Mouse (Mus musculus) 3134 (cell line): ENCODE results near the gene Nr2c2ap.

Experiments used
- DNase-seq: peaks from one replicate; pipeline ENCODE4 v3.0.0-alpha.2; 2011; ENCODE audit warnings: low spot score; ENCODE audit not compliant: insufficient read length; ENCODE audit errors: extremely low read depth

The Nr2c2ap gene

DNA sequence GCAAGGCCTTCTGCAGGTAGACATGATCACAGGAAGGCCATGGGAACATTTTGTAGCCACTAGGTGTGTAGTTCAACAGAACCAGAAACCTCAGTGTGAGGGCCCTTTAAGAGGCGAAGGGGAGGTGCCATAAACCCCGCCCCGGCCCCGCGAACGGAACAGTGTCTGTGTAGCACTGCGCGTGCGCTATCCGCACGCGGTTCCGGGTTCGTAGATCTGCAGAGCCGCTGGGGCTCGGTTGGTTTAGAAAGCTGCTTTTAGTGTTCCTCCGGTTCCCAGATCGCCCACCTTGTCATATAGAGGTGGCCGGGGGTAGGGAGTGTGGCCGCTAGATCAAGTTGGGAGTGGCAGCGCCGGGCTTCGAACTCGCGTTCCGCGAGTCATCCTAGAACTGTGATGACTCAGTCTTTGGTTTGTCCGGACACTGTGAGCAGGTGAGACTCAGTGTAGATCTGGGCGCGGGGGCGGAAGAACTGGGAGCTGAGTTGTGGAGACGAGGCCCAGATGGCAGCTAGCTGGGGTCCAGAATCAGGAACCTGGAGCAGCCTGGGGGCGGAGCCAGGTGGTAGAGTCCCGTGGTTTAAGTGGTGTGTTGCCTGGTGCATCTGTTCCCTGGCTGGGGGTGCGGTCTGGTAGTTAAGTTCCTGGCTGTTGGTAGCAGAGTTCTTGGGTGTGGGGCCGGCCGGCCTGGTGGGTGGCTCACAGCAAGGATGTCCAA is at the start of gene Nr2c2ap:
Gene Nr2c2ap, plus strand, starts transcription at position 168 of the 718 bp plus-strand sequence.
- peak; percentile 89 for DNase-seq

DNA sequence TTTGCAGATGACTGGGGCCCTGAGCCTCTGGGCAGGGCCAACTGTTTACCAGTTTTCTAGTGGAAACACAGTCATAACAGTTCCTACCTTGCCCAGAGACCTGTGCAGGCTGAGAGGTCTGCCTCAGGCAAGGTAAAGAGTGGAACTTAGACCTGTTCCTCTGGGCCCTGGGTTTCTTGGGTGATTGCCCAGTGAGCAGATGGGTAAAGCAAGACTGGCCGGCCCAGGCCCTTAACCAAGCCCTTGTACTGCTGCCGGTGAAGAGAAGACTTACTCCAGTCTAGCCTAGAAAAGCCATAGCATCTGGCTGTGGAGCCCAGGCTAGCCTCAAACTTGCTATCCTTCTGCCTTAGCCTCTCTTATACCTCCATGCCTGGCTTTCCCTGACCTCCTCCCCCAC is 49.2 kb upstream of the Nr2c2ap start:
- DNase-seq = no peak

DNA sequence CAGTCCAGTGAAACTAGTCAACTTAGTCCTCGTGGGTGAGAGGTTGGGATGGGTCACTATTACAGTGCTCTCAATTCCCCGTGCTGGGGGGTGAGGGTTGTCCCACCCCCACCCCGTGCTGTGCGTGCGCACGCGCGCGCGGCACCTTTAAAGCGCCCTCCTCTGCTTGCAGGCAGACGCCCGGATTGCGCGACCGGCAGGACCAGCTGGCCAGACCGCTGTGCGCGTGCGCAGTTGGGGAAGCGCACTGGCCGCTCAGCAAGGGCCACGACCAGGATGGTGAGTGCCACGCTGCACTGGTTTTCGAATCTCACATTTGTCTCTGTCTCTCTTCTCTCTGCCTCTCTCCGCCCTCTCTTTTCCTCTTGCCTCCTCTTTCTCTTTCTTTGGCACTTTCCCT is 47.8 kb upstream of the Nr2c2ap start, which contains the start of gene Hapln4:
Gene Hapln4, plus strand, starts transcription at position 173 of the 400 bp plus-strand sequence.
- DNase-seq = no peak

DNA sequence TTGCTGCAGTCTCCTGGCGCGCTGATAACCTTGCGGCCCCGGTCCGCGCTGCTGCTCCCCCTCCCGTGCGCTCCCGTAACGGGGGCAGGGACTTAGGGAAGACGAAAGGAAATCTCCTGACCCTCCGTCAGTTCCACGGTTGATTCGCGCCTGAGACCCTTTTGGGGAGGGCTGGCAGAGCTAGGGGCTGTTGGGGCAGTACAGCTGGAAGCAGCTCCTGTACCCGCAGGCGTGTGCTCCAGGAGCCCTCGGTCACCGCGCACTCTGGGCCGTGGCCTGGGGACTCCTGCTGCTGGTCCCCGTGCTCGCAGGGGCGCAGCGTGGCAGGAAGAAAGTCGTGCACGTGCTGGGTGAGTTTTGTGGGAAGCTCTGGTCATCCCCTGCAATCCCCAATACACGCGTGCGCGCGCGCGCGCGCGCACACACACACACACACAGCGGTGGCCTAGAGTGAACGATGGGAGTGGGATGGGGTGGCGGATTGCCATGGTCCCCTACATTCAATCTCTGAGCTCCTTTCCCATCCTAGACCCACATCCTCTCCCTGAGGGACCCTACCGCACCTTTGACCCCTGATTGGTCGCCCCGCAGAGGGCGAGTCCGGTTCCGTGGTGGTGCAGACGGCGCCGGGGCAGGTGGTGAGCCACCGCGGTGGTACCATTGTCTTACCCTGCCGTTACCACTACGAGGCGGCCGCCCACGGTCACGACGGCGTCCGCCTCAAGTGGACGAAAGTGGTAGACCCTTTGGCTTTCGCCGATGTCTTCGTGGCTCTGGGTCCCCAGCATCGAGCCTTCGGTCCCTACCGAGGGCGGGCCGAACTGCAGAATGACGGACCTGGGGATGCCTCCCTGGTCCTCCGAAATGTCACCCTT is 46.7 kb upstream of the Nr2c2ap start:
- no peak for DNase-seq

DNA sequence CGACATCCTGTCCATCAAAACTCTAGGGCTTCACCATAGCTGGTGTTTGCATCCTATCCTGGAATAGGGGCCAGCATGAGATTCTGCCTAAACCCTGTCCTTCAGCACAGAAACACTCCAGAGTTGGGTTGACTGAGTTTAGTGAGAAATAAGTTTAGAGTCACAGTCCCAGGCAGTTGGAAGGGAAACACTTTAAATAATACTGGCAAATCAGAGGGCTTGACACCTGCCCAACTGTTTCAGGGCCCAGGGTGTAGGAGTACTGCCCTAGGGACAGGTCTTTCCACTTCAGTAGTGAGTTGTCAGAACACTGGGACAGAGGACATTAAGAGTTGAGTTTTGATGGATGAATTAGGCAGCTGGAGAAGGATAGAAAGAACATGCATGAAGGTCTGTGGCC is 45.0 kb upstream of the Nr2c2ap start:
- DNase-seq = no peak

DNA sequence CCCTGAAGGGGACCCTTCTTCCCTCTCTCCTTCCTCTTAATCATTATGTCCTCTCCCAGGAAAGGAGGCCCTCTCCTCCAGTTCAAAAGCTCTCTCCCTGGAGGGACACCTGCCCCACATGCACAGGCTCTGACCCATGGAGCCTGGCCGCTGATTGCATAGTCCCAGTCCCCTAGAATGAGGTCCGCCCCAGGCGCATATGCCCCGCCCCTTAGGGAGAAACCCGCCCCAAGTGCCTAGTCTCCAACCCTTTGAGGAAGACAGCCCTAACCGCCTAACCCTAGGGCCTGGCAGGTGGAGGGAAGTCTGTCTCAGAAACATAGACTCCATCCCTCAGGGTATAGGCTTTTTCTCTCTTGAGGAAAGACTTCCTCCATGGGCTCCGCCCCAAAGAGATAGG is 43.9 kb upstream of the Nr2c2ap start:
- DNase-seq = no peak

DNA sequence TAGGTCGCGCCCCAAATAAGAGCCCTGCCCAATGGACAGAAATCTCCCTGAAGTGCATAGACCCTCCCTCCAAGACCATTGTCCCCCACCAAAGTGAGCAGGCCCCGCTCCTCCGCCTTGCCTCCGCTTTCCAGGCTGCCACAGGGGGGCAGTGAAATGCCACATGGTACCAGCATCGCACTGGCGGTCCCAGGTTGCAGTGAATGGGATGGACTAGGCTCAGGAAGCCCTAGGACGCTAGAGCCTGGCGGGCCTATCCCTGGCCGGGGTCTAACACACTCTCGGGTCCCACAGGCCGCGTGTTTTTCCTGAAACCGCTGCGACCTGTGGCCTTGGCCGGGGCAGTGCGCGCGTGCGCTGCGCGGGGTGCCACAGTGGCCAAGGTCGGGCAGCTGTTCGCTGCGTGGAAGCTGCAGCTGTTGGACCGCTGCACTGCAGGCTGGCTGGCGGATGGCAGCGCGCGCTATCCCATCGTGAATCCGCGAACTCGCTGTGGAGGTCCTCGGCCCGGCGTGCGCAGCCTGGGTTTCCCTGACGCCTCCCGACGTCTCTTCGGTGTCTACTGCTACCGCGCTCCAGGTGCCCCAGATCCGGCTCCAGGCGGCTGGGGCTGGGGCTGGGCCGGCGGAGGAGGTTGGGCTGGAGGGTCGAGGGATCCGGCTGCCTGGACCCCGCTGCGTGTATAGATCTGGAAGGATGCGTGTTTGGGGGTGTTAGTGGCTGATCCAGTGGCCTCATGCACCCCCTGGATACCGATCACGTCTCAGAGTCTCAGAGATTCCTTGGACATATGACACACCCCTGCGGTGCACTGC is 43.1 kb upstream of the Nr2c2ap start:
- DNase-seq = no peak

DNA sequence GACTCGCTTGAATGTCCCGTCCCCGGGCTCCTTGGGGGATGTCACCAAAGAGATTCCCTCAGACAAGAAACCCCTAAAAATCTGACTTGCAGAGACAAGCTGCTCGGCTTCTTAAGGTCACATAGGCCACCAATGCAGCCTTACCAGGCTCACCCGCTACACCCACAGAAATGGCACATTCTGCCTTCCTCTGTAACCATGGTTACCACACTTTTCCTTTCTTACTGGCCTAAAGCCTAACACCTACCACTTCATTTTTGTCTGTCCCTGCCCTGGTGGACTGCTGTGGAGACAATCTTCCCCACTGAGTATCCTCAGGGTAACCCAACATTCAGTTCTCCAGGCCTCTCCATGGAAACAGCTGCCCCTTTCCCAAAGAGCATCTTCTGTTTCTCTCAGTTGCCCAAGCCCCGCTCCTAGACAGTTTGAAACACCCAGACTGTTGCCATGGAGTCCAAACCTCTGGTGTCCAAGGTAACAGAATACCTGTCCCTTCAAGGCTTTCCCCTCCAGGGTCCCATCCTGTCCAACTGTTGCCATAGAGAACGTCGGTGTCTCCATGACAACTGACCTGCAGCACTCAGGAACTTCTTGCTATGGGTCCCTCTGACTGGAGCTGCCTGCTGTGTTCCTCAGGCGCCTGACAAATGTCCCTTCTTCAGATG is 41.7 kb upstream of the Nr2c2ap start:
- DNase-seq = no peak

DNA sequence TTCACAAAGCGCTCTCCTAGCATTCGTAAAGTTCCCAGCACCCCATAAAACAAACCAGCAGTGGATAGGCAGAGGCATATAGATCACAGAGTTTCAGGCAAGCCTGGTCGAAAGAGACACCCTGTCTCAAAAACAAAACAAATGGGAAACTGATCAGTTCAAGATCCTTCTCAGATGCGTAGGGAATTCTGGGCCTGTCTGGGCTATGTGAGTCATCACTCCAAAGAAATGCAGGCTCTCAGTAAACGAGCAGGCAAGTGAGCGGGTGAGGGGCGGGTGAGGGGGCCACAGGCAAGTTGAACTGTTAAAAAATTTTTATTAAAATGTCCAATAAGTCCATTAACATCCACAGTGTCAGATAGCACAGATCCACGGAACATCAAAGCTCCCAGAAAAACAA is 38.3 kb upstream of the Nr2c2ap start:
- DNase-seq = no peak

DNA sequence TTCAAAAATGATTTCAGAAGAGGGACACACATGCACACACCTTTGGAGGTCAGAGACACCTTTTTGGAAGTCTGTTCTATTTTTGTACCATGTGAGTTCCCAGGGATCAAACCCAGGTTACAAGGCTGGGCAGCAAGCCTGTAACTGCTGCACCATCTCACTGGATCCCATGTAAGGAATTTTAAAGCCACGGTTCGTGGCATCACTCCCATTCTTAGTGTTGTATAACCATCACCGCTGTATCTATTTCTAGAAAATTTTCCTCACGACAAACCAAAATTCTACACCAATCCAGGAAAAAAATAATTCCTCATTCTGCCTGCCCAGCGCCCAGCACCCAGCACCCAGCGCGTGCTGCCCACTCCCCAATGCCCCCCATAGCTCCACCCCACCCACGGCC is 31.9 kb upstream of the Nr2c2ap start:
- no peak for DNase-seq

DNA sequence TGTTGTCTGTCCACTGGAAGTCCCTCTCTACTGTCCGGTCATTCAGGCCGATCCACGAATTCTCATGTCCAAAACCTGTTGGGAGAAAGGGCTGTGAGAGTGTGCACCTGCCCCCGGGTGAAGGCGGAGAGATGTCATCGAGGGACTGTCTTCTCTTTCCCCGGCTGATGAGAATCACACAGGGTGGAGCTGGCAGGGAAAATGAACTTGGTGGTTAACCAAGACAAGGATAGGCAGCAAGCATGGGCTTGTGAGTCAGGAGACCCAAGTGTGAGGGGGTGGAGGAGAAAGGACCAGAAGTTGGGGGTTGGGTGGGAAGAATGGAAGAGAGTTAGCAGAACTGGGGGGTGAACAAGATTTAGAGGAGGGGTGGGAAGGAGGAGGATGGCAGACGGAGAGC is 30.9 kb upstream of the Nr2c2ap start:
- no peak for DNase-seq

DNA sequence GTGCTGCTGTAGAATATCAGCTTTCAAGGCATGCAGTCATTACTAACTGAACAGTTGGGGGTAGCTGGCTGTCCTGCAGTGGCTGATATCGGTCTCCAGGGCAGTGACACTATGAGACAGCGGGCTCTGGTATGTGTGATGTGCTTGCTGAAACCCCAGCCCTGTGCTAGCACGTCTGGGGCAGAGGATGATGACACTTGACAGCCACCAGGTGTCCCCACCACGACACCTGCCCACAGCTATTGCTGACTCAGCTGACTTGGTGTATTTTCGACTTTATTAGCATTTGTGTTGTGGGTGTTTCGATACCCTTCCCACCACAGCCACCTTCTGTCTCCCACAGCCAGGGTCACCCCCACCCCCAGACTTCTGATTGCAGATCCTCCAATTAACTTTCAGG is 26.6 kb upstream of the Nr2c2ap start:
- DNase-seq = no peak

DNA sequence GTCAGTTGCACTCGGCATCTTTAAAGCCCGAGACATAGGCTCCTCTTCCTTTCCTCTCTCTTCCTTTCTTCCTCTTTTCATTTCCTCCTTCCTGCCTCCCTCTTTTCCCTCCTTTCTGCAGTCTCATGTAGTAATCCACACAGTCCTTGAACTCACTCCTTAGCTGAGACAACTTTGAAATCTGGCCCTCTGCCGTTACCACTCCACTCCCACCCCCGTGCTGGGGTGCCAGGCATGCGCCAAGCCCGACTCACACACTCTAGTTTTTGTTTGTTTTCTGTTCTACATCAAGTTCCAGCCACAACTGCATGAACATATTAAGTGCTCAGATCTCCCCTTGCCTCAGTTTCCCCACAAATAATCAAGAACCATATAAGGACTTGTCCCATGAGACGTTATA is 26.2 kb upstream of the Nr2c2ap start:
- no peak for DNase-seq

DNA sequence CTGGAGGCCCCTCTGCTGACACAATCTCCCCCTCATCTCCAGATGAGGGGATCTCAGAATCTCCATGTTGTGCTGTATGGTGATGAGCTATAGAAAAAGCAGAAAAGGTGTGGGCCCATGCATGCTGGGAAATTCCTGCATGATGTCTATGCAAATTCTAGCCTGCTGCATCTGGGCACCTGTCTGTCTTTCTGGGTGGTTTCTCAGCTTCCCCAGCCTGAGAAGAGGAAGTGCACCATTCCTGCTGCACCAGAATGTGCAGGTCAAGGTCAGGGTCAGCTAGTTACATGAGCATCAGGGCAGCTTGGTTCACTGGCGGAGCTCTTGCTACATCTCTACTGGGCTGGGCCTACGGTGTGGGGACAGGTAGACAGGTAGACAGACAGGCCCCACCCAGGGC is 20.7 kb upstream of the Nr2c2ap start:
- DNase-seq = no peak

DNA sequence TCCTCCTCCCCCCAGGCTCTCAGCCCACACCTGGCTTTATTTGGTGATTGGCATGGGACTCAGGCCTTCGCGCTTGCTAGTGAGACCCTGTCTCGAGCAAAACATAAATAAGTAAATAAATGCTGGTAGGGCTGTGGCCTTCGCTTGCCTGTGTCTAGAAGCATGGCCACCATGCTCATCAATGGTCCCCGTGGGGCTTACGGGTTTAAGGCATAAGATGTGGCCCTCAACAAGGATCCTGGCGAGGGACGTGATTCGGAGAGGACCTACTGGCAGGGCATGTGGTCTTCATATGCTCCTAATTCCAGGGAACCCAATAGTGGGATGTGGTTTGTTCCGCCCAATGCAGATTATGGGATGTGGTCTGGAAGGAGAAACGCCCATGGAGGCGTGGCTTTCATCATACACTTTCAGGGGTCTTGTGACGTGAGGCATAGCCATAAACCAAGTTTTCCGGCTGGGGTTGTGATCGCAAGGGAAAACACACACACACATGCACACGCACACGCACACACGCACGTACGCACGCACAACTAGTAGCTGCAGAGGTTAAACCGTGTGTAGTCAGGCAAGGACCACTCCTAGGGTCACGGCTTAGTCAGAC is 19.8 kb upstream of the Nr2c2ap start:
- DNase-seq = no peak

DNA sequence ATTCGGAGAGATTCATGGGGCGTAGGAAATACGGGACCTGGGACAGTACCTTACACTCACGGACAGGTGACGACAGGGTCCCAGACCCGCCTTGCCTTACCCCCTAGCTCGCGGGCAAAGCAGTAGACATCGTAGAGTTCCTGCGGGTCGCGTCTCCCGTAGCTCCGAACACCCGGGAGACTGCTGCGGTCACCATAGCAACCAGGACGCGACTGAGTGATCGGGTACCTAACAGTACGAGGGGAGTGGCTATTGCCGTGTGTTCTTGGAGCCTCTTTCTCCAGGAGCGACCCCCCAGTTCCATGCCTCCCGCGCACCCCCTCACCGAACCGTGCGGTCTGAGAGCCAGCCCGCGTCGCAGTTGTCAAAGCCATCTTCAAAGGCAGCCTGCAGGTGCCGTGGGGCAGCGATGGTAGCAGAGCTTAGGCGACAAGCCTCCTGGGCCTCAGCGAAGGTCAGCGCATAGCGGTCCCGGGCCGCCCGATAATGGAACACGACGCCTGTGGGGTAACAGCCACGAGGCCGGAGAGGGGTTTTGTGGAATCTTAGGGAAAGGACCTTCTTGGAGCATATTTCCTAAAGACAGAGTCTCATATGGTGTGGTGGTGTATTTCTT is 18.6 kb upstream of the Nr2c2ap start:
- no peak for DNase-seq

DNA sequence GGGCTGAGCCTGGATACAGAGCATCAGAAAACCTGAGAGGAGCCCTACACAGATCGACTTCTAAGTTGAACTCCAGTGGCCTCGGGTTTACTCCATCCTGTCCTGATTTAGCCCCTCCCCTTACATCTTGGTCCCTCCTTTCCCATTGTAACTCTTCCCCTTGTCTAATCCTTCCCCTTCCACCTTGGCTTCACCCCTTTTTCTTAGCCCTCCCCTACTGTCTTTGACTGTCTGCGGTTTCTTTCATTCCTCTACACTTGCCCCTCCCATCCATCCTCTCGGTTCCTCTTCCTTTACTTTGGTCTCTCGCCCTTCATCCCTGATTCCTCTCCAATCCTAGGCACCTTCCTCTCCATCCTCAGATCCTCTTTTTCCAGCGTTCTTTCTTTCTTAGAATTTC is 16.6 kb upstream of the Nr2c2ap start:
- DNase-seq = no peak

DNA sequence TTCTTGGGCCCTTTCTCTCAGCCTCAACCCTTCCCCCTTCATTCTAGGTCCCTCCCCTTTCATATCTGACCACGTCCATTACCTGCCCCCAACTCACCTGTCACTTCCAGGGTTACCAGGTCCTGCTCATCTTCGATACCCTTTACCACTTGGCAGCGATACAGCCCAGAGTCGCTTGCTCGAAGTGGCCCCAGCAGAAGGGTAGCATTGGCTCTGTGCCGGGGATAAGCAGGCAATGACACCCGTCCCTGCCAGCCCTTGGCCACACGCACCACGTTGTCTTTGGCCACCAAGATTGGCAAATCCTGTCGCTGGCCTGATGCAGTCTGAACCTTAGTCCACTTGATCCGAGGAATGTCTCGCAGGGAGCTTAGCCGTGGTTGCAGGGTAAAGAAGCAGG is 16.2 kb upstream of the Nr2c2ap start:
- DNase-seq = no peak

DNA sequence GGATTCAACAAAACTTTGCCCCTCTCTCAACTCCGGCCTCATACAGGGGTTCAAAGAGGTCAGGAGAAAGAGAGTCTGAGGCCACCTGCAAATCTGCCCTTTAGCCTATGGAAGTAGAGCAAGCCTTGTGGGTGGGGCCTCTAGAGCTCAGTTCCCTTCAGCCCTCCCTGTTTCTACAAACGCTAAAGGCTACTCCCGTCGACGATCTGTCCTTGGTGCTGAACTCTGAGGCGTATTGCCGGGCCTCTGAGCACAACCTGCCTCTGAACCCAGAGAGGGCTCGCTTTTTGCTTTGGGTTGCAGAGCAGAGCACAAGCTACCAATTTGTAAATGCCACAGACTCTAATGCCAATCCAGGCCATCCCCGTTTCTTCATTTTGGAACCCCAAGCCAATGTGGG is 13.5 kb upstream of the Nr2c2ap start:
- no peak for DNase-seq
